Mouse (Mus musculus): ENCODE results near the gene Catsperz.

The Catsperz gene

DNA sequence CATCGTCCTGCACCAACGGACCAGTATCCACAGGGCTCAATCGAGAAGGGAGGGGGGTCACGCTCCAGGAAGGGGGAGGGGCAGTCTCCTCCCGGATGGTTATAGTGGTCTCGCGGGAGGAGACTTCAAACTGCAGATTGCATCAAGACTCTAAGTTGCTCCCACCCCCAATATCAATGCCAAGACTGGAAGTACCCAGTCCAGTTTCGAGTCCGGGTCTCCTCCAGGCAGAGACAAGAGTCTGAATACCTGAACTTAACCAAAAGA lies at the start of gene Catsperz:
Catsperz (minus strand) TSS at position 74 of the 267 bp plus-strand sequence.
- no peak for DNase-seq

DNA sequence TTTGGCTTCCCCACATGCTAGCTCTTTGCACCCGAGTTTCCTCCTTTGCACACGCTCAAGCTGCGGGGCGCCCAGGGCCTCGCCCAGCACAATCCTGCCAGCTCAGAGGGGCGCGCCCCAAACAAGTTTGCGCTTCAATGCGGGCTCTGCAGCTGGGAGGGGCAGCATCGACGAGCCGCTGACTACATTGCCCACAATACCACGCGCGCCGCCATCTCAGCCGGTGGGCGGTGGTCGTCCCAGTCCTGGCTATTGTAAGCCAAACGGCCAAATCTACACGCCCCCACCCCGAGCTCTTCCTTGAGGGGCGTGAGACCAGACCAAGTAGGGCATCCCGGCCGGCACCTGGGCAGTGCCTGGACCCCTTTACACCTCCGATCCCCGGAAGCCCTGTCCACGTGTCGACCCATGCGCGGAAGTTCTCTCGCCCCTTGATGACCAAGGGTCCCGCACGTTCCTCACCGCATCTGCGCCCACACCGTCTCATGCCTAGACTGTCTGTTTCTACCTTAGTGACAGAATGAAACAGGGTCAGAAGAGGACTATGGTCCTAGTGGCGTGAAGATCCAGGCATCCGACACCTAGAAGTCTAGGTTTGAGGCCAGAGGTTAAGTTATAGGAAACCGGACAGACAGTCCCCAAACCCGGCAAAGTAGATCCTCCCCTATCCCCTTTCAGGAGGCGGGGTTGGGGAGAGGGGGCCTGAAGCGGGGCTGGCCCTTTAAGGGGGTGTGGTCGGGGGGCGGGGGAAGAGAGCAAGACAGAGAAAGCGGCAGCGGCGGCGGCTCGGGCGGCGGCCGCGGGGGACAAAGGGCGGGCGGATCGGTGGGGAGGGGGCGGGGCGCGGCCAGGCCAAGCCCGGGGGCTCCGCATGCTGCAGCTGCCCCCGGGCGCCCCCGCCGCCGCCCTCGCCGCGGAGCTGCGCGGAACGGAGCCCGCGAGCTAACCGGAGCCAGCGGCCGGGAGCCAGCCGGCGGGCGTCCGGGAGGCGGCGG lies 49.3 kb upstream of the Catsperz start, which contains the start of gene Ppp1r14b:
Ppp1r14b (plus strand) TSS at position 758 of the 995 bp plus-strand sequence.
- peak; percentile 82 to 92 for DNase-seq

DNA sequence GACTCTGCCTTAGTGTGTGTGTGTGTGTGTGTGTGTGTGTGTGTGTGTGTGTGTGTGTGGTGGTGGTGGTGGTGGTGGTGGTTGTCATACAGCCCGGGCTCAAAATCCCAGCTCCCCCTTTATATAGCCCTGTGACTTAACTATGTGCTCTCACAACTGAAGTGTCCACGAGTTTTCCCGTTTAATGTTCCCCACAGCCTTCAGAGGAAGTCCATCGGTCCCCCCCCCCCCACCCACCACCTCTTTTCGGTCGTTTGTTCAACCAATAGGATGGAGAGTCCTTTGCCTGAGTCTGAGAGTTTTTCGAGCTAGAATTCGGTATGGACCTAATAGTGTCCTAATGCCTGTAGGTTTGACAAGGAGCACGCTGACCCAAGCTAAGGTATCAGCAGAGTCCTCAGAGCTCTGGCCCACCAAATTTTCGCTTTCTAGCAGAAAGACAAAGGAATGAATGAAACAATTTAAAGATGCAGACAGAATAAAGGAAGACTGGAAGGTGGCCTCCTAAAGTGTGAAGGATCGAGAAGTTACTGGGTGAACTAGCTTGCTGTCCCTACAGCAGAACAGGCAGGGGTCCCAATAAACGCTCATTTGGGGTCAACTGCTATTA lies 48.5 kb upstream of the Catsperz start:
- no peak for DNase-seq

DNA sequence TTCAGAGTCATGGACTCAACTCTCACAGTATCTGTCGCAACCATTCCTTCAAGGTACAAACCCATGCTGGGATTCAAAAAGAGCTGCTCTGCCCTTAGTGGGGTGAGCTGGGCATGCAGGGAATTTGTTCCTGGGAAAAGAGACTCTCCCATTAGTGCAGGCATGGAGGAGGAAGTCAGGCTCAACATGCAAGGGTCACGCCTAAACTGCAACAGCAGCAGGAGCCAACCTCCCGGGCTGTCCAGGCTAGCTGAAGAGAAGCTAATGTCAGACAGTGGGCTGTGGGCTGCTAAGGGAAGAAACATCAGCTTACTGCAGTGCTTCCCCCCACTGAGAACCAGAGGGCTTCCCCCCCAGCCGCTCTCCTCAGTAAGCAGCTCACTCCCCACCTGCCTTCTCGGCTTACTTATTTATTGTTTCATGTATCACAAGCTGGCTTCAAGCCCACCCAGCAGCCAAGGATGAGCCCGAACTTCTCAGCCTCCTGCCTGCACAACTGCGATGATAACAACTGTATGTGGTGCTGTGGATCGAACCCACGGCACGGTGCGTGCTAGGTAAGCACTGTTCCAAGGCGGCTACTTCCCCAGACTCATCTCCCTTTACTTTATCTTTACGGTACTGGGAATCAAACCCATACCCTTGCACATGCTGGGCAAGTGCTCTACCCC lies 47.2 kb upstream of the Catsperz start:
- no peak for DNase-seq

DNA sequence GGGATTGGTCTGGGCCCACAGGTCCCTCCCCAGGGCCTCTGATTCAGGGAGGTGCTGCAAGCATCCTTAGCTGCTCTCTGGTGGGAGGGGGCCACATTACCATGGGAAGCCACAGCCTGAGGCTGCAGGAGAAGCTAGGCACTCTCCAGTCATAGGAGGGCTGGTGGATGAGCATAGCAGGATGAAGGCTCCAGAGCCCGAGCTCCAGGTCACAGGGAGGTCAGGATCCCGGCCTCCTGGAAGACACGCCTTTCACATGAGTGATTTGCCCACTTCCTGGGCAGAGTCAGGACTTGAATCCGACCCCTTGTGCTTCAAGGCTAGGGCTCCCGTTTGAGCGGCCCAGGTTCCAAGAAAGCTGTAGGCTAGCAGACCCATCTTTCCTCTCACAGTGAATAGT lies 46.5 kb upstream of the Catsperz start:
- DNase-seq = no peak

DNA sequence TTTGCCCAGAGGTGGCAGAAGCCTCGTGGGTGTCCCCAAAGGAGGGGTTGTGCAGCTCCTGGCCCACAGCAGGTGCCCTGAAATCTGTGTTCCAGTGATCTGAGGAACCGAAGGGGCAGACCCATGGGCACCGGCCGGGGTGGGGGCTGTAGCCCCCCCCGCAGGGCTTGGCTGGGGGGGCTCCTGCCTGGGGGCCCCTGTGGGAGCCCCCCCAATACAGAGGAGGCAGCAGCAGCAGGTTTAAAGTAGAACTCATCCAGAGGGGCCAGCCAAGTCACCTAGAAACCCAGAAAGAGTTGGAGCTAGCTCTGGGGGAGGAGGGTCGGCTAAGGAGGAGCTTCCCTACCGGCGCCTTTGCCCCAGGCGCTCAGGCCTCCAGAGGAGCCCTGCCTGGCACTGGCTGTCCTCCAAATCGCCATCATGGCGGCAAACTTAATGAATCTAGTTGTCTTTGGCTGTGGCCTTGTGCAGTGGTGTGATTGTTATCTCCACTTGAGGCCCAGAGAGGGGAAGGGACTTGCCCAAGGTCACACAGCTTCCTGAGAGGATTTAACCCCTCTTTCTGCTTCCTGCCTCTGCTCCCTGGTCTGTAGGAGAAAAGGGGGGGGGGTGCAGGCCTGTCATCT lies 45.4 kb upstream of the Catsperz start:
- DNase-seq = peak in 1 of 2 experiments; percentile 37

DNA sequence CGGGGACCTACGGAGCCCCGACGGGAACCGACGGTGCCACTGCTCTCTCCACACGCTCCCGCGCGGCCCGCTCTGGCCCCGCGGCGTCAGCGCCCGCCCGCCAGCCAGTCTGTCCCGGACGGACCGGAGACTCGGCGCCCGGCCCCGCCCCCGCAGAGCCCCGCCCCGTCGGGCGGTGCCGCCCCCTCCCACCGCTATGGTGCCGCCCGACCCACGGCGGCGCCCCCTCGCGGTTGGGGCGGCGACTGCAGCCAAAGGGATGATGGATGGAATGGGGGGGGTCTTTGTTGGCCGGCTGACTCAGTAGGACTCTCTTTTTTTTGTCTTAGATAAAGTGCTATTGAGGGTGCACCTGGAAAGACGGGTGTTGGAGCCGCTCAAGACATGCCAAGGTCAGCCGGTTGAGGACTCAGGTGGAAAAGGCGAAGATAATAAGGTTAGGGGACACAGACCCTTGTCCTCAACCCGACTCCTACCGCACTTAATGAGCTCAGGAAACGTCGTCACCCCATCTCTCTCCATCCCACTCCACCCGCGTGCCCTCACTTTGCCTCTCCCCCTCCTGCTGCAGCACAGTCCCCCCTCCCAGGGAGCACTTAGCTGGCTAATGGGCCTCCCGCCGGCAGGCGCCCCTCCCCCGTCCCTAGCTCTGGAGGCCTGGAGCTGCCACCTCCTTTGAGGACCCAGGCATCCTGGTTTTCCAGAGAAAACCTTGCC lies 44.6 kb upstream of the Catsperz start:
- peak; percentile 70 to 93 for DNase-seq

DNA sequence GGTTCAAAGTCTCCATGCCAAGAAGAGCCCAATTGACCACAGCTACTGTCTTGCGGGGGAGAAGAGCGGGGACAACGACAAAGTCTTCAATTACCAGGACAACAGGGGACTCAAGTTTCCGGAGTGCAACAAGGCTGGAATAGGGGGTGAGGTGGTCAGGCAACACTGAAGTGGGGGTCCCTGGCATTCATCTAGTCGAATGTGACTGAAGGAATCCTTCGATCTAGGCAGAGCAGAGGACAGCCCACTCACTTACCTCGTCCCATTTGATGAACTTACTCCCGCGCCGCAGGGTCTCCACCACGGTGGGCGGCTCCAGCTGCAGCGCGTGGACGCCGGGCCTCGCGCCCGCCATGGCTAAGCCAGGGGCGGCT lies 44.1 kb upstream of the Catsperz start:
- no peak for DNase-seq

DNA sequence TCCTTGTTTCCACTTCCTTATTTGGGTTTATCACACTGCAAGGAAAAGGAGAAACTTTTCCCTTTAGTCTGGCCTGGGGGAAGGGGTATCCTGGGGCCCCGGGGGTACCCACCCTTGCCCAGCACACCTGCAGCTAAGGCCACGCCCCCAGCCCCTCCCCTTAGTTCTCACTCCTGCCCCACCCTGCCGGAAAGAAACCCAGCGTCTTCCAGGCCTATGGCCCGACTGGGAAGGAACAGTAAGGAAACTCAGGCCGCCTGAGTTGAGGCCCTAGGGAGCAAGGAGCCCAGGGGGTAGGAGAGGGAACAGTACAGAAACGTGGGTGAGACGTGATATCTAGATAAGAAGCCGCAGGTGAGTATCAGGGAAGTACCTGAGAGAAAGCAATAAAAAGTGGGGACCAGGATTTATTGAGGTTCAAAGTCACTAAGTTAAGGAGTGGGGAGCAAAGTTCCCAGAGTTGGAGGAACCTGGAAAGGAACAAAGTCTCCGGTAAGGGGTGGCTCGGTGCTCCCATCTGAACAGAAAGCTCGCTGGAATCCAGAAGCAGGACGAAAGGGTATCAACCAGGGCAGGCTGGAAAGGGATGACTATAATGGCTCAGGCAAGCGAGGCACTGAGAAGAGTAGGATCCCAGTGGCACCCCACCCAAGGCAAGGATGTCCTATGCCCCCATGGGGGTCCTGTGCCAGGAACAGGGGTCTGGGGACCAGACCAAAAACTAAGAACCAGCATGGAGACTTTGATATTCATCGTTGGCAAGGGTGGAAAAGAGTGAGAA lies 43.5 kb upstream of the Catsperz start:
- DNase-seq = peak; percentile 48 to 81

DNA sequence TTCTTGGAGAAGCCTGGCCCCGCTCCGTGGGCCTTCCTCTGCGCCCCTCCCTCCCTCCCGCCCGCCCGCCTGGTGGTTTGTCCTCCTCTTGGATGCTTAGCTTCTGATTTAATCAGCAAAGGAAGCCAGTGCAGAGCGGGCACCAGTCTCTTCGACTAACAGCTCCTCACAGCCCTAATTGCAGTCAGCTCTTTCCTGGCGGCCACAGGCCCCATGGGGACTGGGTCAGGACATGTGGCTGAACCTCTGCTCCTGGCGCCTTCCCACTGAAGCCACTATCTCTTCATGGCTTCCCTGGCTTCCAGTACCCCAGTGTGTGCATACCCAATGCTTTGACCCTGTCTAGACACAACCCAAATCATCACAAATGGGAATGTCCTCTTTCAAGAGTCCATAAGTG lies 31.3 kb upstream of the Catsperz start:
- DNase-seq = no peak

DNA sequence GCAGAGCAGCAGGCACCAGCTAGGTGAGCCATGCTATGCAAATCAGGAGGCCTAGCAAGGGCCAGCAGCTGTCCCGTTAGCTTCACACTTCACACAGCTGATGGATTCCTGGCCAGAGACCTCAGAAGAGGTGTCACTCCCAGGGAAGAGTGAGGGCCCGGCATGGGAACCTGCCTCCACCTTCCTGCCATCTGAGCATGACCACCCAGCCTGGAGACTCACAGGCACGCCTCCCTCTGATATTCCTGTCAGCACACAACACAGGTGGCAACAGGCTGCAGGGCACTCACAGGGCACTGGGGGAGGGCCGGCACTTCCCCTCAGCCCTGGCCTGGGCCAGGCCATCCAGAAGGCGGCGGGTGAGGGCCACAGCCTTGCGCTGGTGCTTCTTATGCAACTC lies 30.2 kb upstream of the Catsperz start:
- no peak for DNase-seq

DNA sequence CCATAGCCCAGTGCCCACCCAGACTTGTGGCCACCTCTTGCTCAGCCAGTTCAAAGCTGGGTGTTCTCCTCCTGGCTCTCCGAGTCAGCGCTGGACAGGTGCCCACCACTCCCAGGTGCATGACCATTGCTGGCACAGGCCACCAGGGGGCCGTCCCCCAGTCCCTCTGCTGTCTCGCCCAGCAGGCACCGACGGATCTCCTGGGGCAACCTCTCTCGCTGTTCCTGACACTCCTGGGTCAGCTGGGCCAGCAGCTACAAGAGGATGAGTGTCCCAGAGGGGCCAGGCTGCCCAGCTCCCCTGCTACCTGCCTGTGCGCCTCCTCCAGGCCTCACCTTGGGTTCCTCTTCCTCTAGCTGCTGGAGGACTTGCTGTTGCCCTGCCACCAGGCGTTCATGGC lies 28.9 kb upstream of the Catsperz start:
- DNase-seq = peak; percentile 69 to 86

DNA sequence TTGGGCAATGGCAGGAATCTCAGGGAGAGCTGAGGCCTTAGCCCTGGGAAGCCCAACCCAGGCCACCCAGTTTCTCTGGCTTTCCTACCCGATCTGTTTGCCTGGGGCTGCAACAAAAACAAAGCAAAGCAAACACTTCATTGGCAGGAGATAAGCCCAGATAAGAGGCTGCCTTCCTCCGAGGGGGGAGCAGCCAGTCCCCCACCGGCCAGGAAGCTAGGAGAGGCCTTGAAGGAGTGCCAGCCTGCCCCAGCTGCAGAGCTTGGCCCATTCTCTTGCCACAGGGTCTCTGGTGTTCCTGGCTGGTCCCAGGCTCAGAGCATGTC lies 27.5 kb upstream of the Catsperz start:
- DNase-seq = peak; percentile 75 to 77

DNA sequence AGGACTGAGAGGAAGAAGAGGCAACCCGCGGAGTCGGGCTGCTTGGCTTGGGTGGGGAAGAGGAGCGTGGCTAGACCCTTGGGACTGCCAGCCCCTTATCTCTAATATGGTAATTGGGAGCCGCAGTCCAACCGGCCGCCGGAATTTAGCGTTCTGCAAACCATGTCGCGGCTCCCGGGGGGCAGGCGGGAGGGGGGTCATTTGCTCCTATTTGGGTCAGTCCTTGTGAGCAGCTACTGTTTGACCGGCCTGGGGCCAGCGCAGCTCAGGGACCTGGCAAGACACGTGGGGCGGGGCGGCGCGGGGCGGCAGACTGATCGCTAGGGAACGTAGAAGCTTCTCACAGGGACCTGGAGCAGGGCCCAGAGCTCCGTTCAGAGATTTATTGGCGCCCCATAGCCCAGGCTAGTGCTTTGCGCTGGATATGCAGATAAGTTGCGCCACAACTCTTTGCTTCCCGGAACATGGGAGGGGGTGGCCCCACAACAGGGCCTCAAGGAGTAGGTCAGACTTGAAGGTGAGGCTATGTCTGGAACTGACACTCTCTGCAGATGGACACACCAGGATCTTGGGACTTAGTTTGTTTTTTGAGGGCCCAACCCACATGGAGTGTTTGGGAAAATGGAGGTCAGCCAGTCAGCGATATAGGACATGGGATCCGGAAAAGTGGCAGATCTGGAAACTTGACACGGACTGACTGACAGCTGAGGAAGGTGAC lies 27.0 kb upstream of the Catsperz start:
- peak; percentile 92 to 93 for DNase-seq

DNA sequence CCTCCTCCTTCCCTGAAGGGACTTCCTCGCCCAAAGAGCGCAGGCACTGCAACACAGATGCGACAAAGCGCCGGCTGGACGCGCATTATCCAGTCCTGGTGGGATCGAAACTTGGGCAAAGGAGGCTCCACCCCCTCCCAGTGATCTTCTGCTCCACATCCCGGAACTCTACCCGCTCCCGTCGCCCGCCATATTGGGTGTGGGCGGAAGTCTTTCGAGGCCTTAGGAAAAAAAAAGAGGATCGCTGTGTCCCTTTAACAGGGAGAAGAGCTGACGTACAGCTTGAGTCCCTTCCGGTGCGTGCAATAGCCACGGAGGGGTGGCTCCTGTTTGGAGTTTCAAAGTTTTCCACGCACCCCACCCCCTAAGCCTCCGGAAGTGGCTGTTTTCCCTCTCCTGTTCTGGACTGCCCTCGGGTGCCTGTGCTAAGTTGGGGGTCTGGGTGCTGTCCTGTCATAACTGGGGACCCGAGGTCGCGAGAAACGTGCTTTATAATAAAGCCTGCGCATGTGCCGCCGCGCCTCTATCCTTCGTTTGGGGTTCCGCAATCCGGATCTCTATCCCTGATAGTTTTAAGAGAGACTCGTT lies 26.3 kb upstream of the Catsperz start:
- DNase-seq = peak; percentile 96 to 97

DNA sequence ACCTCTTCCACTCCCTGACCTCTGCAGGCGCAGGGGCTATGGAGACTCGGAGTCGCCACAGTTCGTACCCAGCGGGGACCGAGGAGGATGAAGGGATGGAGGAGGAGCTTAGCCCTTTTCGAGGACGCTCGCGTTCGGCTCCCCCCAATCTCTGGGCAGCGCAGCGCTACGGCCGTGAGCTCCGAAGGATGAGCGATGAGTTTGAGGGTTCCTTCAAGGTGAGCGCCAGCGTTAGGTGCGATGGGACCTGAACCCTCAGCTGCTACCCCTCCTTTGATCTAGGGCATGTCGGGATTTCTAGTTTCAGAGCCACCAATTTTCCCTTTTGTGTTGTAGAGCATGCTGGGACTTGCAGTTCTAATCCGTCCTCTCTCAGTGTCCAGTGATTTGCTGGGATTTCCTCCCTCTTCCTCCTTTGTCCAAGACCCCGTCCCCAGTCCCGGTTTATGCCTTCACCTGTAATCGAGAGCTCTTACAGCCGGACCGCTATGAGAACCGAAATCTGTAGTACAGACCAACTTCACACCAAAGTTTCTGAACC lies 25.5 kb upstream of the Catsperz start:
- DNase-seq = peak; percentile 63 to 66

DNA sequence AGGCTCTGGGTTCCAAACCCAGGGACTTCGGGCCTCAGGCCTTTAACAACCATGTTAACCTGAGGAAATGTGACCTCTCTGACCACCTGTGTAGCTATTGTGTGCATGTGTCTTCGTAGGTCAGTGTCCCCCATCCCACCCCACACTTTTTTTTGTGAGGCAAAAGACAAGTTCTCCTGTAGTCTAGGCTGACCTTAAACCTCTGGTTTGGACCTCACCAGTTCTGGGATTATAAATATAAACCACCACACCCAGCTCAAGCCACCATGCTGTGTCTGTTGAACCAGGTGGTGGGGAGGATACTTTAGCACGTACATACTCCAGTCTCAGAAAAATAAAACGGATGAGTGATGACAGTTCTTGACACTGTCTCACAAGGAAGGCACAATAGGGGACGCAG lies 24.8 kb upstream of the Catsperz start:
- no peak for DNase-seq

DNA sequence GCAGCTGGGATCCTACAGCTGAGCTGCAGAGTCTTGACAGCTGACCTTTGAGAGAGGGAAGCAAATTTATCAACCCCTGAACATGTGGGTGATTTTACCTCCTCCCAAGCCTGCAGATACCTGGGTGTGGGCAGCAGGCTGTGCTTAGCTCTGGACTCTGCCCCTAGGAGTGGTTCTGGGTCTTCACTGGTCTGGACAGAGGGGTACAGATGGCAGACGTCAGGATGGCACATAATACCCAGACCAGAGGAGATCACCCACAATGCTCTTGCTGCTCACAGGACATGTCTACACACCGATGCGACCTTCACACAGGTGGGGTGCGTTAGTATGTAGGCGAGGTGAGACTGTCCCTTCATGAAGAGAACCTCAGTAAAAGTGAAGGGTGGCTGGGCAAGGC lies 24.4 kb upstream of the Catsperz start:
- DNase-seq = no peak

DNA sequence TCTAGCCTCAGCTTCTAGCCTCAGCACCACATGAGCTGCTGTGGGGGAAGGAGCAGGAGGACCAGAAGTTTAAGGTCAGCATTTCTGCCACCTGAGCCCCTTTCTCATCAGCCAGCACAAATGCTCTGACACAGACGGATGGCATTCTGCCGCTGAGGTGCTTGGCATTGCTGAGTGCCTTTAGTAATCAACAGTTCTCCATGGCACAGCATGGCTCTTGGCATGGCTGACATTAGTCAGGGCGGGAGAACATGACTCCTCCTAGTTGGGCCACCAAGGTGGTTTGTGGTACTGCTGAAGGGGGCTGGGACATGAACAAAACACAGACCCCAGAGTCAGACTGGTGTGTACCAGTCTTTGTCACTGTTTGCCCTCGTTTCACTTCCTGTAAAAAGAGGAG lies 23.0 kb upstream of the Catsperz start:
- no peak for DNase-seq

DNA sequence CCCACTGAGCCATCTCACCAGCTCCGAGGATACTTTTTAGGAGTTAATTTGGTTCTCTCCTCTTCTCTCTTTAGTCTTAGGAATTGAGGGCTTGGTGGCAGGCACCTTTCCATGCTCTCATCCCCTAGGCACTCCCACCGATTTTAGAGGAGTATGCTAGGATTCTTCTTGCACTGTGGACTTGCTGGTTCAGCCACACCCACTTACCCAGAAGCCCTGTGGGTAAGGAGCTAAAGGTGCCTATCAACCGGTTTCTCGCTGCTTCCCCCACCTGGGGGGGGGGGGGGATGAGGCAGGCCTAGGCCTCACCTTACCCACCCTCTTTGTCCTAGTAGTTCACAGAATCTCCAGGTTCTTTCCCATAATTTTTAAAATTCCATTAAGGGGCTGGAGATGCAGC lies 22.6 kb upstream of the Catsperz start:
- DNase-seq = no peak

DNA sequence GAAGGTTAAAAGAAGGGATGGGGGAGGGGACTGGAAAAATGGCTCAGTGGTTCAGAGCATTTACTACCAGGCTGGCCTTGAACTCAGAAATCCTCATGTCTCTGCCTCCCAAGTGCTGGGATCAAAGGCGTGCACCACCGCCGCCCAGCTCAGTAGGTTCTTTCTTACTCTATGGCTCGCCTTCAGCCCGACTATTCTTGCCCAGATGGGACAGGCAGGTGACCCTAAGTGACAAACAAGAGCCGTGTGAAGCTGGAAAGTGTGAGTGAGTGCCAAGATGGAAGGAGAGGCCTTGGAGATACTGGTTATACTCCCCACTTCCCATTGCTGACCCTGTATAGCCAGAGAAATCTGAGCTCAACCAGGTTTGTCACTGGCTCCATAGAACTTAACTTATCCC lies 18.5 kb upstream of the Catsperz start:
- DNase-seq = no peak

Data from kidney, postnatal 36 days (tissue).